Mouse (Mus musculus) thymus, postnatal 14 days (tissue): ENCODE data around the gene Ddx21.

Experiments
- DNase-seq: peaks from one replicate; pipeline ENCODE4 v3.0.0; 2021

Gene Ddx21

GRCm38 (mm10) chr10:62568861-62569260, 33.2 kb downstream of the Ddx21 start:
- DNase-seq = no peak

DNA sequence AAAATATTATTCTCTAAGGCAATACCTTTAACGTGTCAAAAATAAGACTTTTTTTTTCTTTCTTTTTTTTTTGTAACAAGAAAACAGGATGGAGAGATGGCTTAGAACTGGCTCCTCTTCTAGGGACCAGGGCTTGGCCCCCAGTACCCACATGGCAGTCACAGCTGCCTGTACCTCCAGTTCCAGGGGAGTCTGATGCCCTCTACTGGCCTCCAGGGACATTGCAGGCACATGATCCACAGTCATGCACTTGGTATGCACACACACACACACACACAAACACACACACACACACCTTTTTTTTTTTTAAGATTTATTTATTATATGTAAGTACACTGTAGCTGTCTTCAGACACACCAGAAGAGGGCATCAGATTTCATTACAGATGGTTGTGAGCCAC, 44.3 kb downstream of the Ddx21 start:
- peak; percentile 44 for DNase-seq

GRCm38 (mm10) chr10:62556558-62556901, 45.6 kb downstream of the Ddx21 start:
- no peak for DNase-seq

GRCm38 (mm10) chr10:62555705-62556557, 46.1 kb downstream of the Ddx21 start:
- peak; percentile 35 for DNase-seq

GRCm38 (mm10) chr10:62553611-62554091, 48.4 kb downstream of the Ddx21 start:
- DNase-seq = peak; percentile 64

- no peak for DNase-seq
These were observed 51.2 kb downstream of the Ddx21 start for GRCm38 (mm10) chr10:62550787-62551300.

- DNase-seq = peak; percentile 81
These were observed 52.4 kb downstream of the Ddx21 start for GRCm38 (mm10) chr10:62549523-62550166.

DNA sequence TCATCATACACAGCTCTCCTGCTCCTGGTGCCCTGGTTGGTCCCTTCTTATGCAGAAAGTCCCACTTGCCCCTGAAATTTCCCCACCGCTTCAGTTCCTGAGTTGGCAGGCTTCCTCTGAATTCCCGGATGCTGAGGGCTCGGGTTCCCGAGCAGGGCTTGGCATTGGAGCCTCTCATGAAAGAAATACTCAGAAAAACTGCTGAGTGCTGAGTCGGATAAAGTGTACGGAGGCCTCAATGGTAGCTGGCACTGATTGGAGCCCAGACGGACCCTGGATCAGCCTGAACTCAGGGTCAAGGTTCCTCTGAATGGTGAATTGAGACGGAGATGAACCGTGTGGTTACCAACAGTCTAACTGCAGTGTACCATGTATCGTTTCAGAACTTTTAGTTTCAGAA, 55.6 kb downstream of the Ddx21 start:
- DNase-seq = no peak

DNA sequence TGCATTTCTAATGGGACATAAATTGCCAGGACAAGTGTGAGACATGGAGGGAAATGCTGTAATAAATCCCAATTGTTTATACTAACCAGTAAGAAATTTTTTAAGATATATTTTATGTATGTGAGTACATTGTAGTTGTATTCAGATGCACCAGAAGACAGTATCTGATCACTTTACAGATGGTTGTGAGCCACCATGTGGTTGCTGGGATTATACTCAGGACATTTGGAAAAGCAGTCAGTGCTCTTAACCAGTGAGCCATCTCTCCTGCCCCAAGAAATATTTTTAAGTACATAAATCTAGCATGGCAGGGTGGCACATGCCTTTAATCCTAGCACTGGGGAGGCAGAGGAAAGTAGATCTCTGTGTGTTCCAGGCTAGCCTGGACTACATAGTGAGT, 56.3 kb downstream of the Ddx21 start:
- no peak for DNase-seq

- DNase-seq = peak; percentile 44
These were observed 57.8 kb downstream of the Ddx21 start for GRCm38 (mm10) chr10:62544316-62544715.

- DNase-seq = peak; percentile 65
These were observed 58.7 kb downstream of the Ddx21 start for GRCm38 (mm10) chr10:62543399-62543808.

- DNase-seq = peak; percentile 14
These were observed 59.2 kb downstream of the Ddx21 start for GRCm38 (mm10) chr10:62542928-62543327.

GRCm38 (mm10) chr10:62542507-62542906, 59.6 kb downstream of the Ddx21 start:
- no peak for DNase-seq

DNA sequence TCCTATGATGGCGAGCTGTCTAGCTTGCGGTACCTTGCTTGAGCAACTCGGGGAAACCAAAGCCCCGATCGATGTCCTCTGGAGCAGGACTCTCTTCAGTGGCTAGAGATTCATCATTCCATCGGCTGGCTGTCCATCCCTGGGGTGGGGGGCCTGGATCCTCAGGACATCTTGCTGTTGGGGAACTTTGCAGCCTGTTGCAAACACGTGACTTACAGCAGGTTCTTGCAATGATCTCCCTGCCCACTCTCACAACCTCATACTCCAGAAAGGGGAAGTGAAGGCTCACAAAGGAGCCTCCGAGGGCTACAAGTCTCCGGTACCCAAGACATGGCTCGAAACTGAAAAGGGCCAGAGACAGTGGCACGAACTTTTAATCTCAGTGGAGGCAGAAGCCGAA, 60.6 kb downstream of the Ddx21 start:
- no peak for DNase-seq

DNA sequence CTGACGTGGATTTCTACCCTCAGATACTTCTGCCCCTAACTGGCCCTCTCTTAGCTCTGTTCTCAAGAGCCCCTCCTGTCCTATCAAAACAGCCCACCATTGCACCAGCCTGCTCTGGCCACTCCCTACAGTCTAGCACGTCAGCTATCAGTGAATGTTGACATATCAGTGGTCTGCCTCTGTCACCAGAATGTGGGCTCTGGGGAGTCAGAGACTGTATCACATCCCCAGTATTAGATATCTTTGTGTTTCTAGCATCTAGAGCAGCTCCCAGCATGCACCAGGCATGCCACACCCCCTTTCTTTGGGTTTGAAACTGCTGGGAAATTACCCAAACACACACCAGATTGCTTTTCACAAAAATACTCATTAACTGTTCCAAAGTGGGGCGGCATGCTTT, 61.3 kb downstream of the Ddx21 start:
- no peak for DNase-seq

DNA sequence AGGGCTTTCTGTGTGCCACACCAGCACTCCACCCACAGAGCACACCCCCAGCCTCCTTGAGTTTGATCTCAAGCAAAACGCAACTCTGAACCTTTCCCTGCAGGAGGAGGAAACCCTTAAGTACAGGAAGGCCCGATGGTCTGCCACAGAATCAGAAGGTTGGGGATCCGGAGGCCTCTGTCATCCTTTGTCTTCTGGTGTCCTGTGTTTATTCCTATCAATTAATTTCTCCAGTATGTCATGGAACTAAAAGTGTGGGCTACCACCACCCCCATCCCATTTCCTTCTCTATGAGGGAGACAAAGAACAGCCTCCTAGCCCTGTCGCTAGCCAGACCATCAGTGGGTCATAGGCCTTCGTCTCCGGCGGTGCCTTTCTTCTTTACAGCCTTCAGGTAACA, 67.6 kb downstream of the Ddx21 start:
- DNase-seq = no peak

DNA sequence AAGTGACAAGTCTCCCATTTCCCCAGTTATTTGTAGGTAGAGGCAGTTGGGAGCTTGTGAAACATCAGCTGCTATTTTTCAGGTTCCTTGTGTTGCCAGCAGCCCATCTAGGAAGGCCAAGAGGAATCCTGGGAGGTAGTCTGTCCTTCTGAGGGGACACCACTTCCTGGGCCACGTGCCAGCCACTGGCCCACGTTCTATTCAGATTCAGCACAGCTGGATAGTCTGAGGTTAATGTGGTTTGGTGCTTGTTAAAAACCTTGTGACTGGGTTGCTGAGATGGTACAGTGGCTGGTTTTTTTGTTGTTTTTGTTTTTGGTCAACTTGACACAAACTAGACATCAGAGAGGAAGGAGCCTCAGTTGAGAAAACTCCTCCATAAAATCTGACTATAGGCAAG, 69.2 kb downstream of the Ddx21 start:
- no peak for DNase-seq
